Mouse (Mus musculus) C3H10T1/2 (cell line): ENCODE results near the gene Nrp1. TPM values are rescaled to one million over a fixed set of nuclear protein-coding genes. Genes with fewer than 3 reads are reported as not detected.

Experiments
- polyA plus RNA-seq, 2 experiments: library from polyadenylated mRNA; unstranded; fragments of >200 nt; fragmentation: generic; extraction: Trizol; gene quantifications; one replicate each; pipeline ENCODE4 v1.2.1; 2012; ENCODE audit warnings: missing spikeins in 2 of 2

The Nrp1 gene
- polyA plus RNA-seq: 10 to 100 TPM in 1 of 2 experiments, 1 to 10 TPM in 1; 1.6 to 18.8 TPM

GRCm38 (mm10) chr8:128358406-128358755, at the start of gene Nrp1:
Gene Nrp1 (plus strand): TSS chr8:128358604.

